Mouse (Mus musculus): ENCODE measurements around the gene Atg4c.

Atg4c gene

GRCm38 (mm10) chr4:99186412-99187125 is 7.2 kb upstream of the Atg4c start:
- DNase-seq: no peak

- DNase-seq: no peak
Measured at GRCm38 (mm10) chr4:99192640-99193039, 1.1 kb upstream of the Atg4c start.

- DNase-seq: no peak
Measured at GRCm38 (mm10) chr4:99193214-99193613, 520 bp upstream of the Atg4c start.

- DNase-seq: no peak
Measured at GRCm38 (mm10) chr4:99194826-99195225, 1.1 kb downstream of the Atg4c start.

- no peak for DNase-seq
Measured at GRCm38 (mm10) chr4:99198721-99199120, 5.0 kb downstream of the Atg4c start.

- no peak for DNase-seq
Measured at GRCm38 (mm10) chr4:99199757-99200251, 6.1 kb downstream of the Atg4c start.

GRCm38 (mm10) chr4:99200383-99201136 is 6.8 kb downstream of the Atg4c start:
- DNase-seq: no peak

GRCm38 (mm10) chr4:99205773-99206172 is 12.0 kb downstream of the Atg4c start:
- no peak for DNase-seq

GRCm38 (mm10) chr4:99206356-99206755 is 12.6 kb downstream of the Atg4c start:
- no peak for DNase-seq

GRCm38 (mm10) chr4:99210087-99210486 is 16.4 kb downstream of the Atg4c start:
- DNase-seq: no peak

GRCm38 (mm10) chr4:99211606-99212005 is 17.9 kb downstream of the Atg4c start:
- no peak for DNase-seq

GRCm38 (mm10) chr4:99213123-99213522 is 19.4 kb downstream of the Atg4c start:
- no peak for DNase-seq

- no peak for DNase-seq
Measured at GRCm38 (mm10) chr4:99222221-99222620, 28.5 kb downstream of the Atg4c start.

GRCm38 (mm10) chr4:99224790-99225189 is 31.1 kb downstream of the Atg4c start:
- no peak for DNase-seq

- no peak for DNase-seq
Measured at GRCm38 (mm10) chr4:99227226-99227625, 33.5 kb downstream of the Atg4c start.

GRCm38 (mm10) chr4:99229371-99229770 is 35.6 kb downstream of the Atg4c start:
- no peak for DNase-seq

GRCm38 (mm10) chr4:99235203-99235856 is 41.6 kb downstream of the Atg4c start:
- no peak for DNase-seq

- no peak for DNase-seq
Measured at GRCm38 (mm10) chr4:99238305-99238704, 44.6 kb downstream of the Atg4c start.

- DNase-seq: no peak
Measured at GRCm38 (mm10) chr4:99241674-99242073, 47.9 kb downstream of the Atg4c start.

- DNase-seq: no peak
Measured at GRCm38 (mm10) chr4:99249358-99249757, 55.6 kb downstream of the Atg4c start.

GRCm38 (mm10) chr4:99249826-99250225 is 56.1 kb downstream of the Atg4c start:
- DNase-seq: no peak

GRCm38 (mm10) chr4:99252957-99253356 is 59.2 kb downstream of the Atg4c start:
- DNase-seq: no peak

GRCm38 (mm10) chr4:99263191-99263590 is 69.5 kb downstream of the Atg4c start:
- no peak for DNase-seq

- no peak for DNase-seq
Measured at GRCm38 (mm10) chr4:99263663-99264062, 69.9 kb downstream of the Atg4c start.
